ENCODE assay signal across 13 mouse cellular contexts in the genomic region with DNA sequence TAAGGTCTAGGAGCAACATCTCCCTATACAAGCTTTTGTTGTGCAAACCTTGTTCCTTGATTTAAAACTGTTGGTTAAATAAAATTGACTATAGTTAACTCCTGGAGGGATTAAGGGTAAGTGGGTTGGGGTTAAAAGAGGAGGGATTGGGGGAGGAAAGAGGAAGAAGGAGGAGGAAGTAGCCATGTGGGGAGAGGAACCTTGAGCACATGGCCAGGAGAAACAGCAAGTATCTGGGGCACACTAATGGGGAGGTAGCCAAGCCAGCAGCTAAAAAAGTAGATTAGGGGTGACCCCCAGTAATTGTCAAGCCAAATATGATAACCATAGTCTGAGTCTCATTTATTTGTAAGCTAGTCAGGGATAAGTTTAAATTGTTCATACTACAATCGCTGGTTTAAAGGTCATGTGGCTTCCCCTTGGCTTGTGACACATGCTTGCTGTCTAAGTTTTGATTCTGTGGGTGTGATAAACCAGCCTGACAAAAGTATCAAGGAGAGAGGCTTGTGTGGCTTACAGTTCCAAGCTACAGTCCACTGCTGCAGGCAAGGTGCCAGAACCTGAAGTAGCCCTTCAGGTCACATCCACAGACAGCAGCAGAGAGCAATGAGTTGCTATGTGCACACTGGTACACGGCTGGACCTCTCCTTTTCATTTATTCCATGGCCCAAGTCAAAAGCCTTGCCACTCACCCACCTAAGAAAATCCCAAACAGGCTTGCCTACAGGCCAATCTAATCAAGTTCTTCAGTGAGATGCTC.
A peak's percentile ranks its signal among the peaks of the same experiment; 100 is the strongest.
DNase-seq lines count a peak whose midpoint lies in the region; ATAC-seq lines count a peak whose summit lies in the region.
"Had no signal": no experiment of that assay in that cellular context is flagged by ENCODE, and none has a peak within 500 bp of the region (broad histone marks: within the 10 kb centered on the region; RNA-seq: fewer than 3 reads in every experiment).

No protein-coding gene starts in this region.

- H3K4me1 ChIP-seq in kidney, embryonic 14.5 days (ENCODE audit: control insufficient read depth, insufficient read depth, low read length) = no peaks in the 10 kb centered on the region
- H3K4me1 ChIP-seq: liver, embryonic 13.5 days; megakaryocyte, embryonic 14.5 days; neural tube, embryonic 13.5 days had no signal

- H3K27ac ChIP-seq in kidney, embryonic 14.5 days (ENCODE audit: low read depth, low read length) = no peak overlapping the region
- H3K27ac ChIP-seq: liver, embryonic 13.5 days; neural tube, embryonic 13.5 days had no signal

- DNase-seq in cerebellum, postnatal 10 days = peak; percentile 43 to 52
- no peak for DNase-seq in cerebellum, adult 11-12 months
- DNase-seq in kidney, postnatal 14 days = peak; percentile 34
- peak; percentile 65 for DNase-seq in A20 (ENCODE audit: low read depth, low spot score)
- peak; percentile 31 to 63 for DNase-seq in heart, postnatal 14 days
- DNase-seq in adrenal gland, adult (ENCODE audit: inconsistent age in 2 of 2, low spot score in 1 of 2) = no peak
- DNase-seq: cerebellum, adult 9-11 months; kidney, adult 11 months; liver, embryonic 13.5 days had no signal

- no peaks in the 10 kb centered on the region for H3K27me3 ChIP-seq in kidney, embryonic 14.5 days (ENCODE audit: control insufficient read depth, insufficient read depth, low read length)
- H3K27me3 ChIP-seq: liver, embryonic 13.5 days; megakaryocyte, embryonic 14.5 days; neural tube, embryonic 13.5 days had no signal

- no peaks in the 10 kb centered on the region for H3K36me3 ChIP-seq in kidney, embryonic 14.5 days (ENCODE audit: control insufficient read depth, insufficient read depth, low read length)
- H3K36me3 ChIP-seq: neural tube, embryonic 13.5 days had no signal

- no peak overlapping the region for H3K9ac ChIP-seq in kidney, embryonic 14.5 days (ENCODE audit: low read depth, low read length)
- H3K9ac ChIP-seq: liver, embryonic 13.5 days; neural tube, embryonic 13.5 days had no signal

- no peak overlapping the region for H3K4me3 ChIP-seq in kidney, embryonic 14.5 days (ENCODE audit: low read length)
- H3K4me3 ChIP-seq: liver, embryonic 13.5 days; megakaryocyte, embryonic 14.5 days; neural tube, embryonic 13.5 days had no signal

- intact Hi-C loops in heart, postnatal 14 days (cut with DNase I) = no loop called here

- ATAC-seq in kidney, embryonic 14.5 days (ENCODE audit: low FRiP score, low TSS enrichment) = no peak
- ATAC-seq in frontal cortex, adult (ENCODE audit: low TSS enrichment) = no peak

- H3K4me2 ChIP-seq in kidney, embryonic 14.5 days (replicated peaks; ENCODE audit: low read depth, low read length) = no peak overlapping the region
- H3K4me2 ChIP-seq: liver, embryonic 13.5 days; neural tube, embryonic 13.5 days had no signal

- peaks cover 77% of the 10 kb centered on the region for H3K9me3 ChIP-seq in kidney, embryonic 14.5 days (ENCODE audit: control insufficient read depth, low read length)

- WGBS in kidney, embryonic 14.5 days = 69% methylated on average over 2 of the region's 2 CpGs

Comparison
In these comparisons a context has a peak if more than half of its experiments do, and no peak if none do; other contexts are left out.
1. DNase-seq: peak in cerebellum, postnatal 10 days (2 of 2), kidney, postnatal 14 days (single experiment), A20 (single experiment) and heart, postnatal 14 days (2 of 2); none in cerebellum, adult 11-12 months (single experiment) and adrenal gland, adult (0 of 2).